Mouse (Mus musculus) cerebellum, postnatal 25 days (tissue): ENCODE measurements around the gene Olfr1217.
"Not testable (repeated sequence)": the region's sequence is repeated elsewhere in the genome, so short reads cannot be mapped to it uniquely, and the experiment has no call there.

ENCODE experiments used
- DNase-seq, 2 experiments: peaks; one replicate each; pipeline ENCODE4 v3.0.0; 2021; ENCODE audit warnings: mixed read lengths in 2 of 2

Gene Olfr1217

DNA sequence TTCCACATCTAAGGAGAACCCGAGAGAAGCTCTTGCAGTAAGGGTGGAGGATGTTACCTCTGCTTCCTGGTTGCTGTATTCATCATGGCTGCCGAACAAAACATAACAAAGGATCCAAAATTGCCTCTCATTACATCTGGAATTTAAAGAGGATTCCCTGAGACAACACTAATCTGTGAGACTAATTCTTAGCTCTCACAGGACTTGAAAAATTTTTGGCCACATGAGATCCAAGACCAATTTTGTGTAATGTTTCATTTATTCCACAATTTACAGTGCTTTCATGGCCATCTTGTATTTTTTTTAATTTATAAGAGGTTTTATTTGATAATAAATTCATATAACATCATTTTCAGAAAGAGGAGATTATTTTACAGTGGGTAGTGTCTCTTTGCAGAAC is at the start of gene Olfr1217:
Gene Olfr1217, minus strand, starts transcription at position 101 of the 400 bp plus-strand sequence.
- DNase-seq, result no peak

DNA sequence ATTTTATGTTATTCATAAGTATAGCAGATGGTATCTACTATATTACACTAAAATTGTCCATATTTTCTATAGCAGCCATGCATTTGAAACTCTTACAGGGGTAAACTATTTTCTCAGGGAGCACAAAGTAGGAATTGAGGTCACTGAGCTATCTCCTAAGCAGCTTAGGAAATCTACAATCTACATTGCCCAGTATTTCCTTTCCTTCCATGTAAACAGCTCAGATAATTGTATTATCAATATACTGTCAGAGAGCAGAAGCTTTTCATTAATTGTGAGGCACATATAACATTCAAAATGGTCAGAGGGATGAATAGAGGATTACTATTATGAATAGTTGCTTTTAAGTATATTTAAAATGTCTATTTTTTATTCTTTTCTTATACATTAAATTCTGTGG is 49.6 kb upstream of the Olfr1217 start:
- no peak for DNase-seq

DNA sequence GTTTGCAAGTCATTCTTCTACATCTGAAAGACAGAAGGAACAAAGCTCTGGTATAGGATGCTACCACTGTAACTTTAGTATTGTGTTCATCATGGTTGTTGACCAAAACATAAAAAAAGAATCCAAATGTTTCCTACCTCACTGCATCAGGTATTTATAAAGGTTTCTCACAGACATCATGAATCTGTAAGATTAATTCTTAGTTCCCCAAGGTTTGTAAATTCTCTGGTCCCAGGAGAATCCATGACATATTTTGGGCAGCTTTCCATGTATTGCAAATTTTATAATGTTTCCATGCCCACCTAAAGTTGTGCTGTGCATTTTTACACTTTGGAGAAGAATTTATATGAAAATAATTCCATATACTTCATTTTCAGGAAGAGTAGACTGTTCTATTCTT is 29.2 kb upstream of the Olfr1217 start, which contains the start of gene Olfr1218:
Gene Olfr1218, minus strand, starts transcription at position 101 of the 400 bp plus-strand sequence.
- no peak for DNase-seq

DNA sequence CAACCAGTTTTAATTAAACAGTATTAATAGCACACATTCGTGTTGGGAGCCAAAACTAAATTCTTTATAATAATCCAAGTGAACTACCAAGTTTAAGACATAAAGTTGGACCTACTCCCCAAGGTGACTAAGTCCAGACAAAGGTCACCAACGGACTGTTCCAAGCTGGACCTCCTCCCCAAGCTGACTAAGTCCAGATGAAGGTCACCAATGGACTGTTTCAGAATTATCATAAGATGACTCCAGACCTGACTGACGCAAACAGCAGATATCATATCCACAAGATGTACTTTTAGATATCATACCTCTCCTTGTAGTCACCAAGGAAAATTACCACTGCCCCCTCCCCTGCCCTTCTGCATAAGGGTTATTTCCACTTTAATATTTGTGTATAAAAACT is 10.4 kb downstream of the Olfr1217 start:
- DNase-seq, result not testable (repeated sequence)

DNA sequence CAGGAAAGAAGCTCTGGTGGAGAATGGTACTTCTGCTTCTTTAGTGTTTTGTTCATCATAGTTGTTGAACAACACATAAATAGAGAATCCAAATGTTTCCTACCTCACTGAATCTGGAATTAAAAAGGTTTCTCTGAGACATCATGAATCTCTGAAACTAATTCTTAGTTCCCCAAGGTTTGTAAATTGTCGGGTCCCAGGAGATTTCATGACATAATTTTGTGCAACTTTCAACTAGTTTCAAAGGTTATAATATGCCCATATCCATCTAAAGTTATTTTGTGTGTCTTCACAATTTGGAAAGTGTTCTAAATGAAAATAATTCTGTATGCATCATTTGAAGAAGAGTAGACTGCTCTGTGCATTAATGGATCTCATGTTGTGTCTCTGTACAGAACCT is 13.6 kb downstream of the Olfr1217 start, which contains the start of gene Olfr1216:
Gene Olfr1216, minus strand, starts transcription at position 101 of the 400 bp plus-strand sequence.
- no peak for DNase-seq

DNA sequence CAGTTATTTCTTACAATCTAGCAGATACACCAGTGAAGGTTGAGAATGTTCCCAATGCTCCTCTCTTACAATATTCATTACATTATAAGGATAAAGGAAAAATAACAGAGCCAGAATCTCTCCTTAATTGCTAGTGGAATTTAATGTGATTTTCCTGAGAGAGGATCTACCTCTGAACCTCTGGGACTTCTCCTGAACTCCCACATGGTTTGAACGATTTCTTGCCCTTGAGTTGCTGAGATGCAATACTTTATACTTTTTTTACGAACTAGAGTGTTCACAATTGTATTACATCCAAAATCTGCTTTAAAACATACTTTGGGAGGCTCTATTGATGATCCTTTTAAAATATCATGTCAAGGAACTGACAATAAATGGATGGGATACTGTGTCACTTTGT is 25.0 kb downstream of the Olfr1217 start, which contains the start of gene Olfr1215:
Gene Olfr1215, minus strand, starts transcription at position 101 of the 400 bp plus-strand sequence.
- DNase-seq, result no peak

DNA sequence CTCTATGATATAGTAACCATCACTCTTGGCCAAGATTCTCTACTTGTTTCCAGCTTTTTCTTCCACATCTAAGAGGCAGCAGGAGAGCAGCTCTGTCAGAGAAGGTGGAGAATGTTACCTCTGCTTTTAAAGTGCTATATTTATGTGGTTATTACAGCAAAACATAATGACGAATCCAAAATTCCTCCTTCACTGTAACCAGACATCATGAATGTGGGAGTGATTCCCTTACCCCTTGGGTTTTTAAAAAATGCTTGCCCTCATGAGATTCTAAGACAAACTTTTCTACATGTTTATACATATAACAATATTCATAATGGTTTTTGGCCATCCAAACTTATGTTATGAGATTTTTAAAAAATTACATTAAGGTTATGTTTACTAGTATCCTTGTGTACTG is 39.3 kb downstream of the Olfr1217 start, which contains the start of gene Olfr1214:
Gene Olfr1214, minus strand, starts transcription at position 101 of the 400 bp plus-strand sequence.
- DNase-seq, result no peak

DNA sequence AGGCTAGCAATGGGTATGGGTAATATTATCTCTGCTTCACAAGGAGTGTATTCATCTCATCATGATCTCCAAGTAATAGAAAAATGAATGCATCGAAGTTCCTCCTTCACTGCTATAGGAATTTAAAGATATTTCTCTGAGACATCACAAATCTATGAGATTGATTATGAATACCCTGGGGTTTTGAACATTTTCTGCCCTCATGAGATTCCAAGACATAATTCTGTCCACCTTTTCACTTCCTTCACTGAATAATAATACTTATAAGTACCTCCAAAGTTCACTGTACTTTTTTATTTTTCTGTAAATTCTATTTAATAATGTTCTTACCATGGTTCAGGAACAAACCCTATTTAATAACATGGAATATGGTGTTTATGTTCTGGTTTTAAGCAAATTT is 51.7 kb downstream of the Olfr1217 start, which contains the start of gene Gm13762:
Gene Gm13762, minus strand, starts transcription at position 101 of the 400 bp plus-strand sequence.
- no peak for DNase-seq
